Mouse (Mus musculus) lung, postnatal 25 days (tissue): ENCODE measurements at regions not wholly inside any gene's neighbourhood (a gene's known extent, or its start where the extent isn't known, plus 50 kb on each side); places are given as distances from the start of the nearest gene placed in this dataset.

ENCODE experiments used
- DNase-seq: peaks from one replicate; pipeline ENCODE4 v3.0.0; 2022; ENCODE audit warnings: low spot score

DNA sequence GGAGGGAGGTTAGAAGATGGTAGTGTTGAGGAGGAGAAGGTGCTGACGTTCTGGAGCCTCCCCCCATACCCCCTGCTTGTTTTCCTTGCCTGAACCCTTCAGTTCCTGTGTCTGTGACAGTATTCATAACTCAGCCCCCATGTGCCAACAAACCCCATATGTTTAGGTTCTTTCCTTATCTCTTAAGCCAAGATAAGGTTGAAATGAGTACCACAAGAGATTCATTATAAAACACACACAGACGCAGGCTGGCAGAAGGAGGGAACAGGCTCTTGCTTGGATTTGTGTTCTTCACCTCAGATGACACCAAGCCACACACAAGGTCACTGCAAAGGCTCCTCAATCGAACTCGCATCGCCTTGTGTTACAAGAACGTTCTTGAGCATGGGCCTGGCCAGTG lies 162.9 kb upstream of the Arid2 start:
- no peak for DNase-seq

DNA sequence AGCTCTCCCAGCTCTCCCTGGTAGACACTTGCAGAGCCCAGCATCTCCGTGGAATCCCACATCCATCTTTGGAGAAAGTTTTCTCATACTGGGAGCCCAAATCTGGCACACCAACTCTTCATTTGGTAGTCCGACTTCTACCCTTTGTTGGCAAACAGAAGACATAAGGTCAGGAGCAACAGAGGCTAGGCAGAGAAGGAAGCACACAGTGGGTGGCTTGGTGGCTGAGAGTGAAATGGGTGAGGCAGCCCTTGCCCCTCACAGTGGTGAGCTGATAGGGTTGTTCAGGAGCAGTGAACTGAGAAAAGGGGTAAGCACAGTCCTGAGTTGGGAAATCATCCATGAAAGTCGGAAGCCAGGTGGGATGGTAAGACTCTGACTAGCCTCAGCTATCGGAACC lies 157.6 kb upstream of the Arid2 start:
- DNase-seq: no peak

DNA sequence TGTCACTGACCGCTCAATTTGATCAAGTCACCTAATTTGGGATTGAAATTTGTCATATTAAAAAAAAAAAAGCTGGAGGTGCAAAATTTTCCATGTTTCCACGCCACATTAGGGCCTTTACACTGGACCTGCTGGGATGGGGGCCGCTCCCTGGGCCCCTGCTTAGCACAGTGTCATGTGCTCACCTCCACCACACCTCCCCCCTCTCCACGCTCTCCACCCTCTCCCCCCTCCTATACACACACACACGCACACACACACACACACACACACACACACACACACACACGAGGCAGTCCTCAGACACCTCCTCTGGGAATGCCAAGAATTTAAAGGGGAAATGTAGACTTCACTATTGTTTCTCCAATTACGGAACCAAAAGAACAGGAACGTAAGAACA lies 156.8 kb upstream of the Arid2 start:
- DNase-seq: no peak

DNA sequence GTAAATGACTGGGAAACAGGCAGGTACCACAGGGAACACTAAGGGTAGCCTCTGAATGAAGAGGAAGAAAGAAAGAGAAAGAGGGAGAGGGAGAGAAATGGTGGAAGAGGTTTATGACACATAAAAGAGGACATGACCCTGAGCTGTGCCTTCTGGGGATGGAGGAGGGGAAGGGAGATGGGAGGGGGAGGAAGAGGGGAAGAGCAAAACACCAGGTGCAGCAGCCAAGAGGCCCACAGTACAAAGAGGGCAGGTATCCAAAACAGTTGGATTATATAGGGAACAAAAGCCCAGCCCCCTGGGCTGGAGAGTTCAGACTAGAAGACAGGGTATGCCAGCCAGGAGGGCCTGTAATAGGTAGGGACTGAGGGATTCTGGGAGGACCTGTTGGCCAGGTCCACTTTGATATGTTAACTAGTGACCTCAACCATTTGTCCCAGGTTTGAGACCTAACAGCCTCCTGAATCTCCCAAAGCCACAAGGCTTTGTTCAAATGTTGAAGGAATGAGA lies 155.7 kb upstream of the Arid2 start:
- DNase-seq: no peak

DNA sequence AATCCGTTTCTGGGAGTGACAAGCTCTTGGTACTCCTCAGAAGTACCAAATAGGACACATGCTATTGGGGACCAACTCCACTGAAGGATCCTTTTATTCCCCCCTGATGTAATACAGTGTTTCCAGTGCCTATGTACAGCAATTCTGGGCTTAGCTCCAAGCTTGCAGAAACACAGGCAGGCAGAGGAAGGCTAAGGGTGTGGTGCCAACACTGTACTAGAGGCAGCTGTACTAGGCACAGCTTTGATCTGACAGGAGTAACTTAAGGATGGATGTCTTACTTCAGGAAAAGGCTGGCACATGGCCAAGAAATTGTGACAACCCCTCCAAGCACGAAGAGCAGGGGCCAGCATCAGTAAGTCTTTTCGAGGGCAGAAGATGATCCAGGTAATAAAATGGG lies 154.7 kb upstream of the Arid2 start:
- DNase-seq: peak; percentile 18

DNA sequence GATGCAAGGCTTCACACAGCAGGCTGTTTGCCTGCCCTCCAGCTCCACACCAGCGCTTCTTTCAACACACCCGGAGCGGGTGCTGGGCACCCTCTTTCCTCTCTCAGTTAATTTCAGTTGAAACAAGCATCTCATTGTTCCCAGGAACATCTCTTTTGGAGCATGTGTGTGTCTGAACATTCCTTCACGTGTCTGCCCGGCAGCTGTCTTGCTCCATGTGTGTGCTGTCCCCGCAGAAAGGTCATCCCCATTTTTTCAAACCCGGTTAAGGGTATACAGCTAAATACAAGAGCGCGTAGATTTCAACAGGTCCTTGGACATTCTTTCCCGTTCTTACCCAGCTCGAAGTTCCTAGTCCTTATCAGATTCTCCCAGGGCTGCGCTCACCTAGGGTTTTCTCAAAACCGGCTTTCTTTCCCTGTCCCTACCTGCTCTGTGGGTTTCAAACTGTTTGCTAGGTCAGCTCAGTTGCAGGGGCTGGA lies 152.0 kb upstream of the Arid2 start:
- DNase-seq: no peak

DNA sequence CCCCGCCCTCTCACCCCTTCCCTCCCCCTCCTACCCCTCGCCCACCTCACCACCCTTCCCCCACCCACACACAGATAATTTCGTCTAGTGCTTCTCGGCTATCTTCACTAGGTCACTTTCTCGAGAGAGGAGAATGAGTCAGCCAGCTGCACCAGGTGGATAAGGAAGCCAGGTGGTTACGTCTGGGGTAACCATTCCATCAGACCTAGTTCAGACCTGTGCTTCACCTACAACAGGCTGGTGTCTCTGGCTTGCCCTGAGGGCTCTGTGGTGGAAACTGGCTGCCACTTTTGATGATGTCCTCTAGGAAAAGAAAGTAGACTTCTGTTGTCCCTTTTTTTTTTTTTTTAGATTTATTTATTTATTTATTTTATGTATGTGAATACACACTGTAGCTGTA lies 151.5 kb upstream of the Arid2 start:
- DNase-seq: no peak

DNA sequence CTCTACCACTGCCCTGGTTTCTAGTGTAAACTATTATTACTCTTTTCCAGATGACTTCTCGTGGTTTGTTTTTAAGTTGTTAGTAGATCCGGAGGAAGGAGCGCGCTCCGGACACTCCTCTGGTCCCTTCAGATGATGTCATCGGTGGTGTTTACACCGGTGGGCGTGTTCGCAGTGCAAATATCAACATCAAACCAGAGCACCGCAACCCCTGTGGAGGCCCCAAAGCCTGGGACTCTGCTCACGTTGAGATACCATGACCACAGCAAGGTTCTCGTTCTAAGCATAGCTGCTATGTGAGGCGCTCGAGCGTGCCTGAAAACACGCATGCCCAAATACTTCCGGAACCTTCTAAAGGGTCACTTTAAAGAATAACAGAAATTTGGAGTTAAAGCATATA lies 149.8 kb upstream of the Arid2 start:
- no peak for DNase-seq

DNA sequence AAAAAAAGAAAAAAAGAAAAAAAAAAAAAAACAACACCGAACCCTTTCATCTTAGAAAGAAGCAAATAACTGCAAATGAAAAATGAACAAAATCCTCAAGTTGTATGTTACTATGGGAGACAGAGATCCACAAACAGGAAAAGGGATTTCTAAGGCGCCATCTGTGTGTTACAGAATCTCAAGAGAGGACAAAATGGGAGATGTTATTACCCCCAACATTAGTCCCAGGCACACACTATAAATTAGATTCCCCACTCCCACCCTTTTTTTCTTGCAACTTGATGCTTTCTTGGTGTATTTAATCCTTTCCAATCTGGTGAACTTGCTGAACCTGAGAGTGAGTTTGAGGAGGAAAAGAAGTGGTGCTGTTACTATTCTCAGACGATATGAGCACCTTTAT lies 149.4 kb upstream of the Arid2 start:
- DNase-seq: no peak

DNA sequence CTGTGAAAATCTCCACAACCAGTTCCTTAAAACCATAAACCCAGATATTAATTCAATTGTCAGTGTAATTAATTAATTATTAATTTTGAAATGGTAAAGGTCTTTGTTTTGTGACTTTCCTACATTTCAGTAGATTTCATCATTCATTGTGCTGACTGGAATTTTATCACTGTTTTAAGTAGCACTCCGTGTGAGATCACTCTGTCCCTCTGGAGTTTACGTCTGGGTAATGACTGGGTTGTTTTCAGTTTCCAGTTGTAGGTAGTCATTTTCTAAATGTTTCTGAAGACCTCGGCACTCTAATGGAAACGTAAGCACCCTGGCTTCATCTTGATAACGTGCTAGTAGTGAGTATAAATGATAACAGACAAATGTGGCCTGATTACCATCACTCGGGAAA lies 133.8 kb upstream of the Arid2 start:
- no peak for DNase-seq

DNA sequence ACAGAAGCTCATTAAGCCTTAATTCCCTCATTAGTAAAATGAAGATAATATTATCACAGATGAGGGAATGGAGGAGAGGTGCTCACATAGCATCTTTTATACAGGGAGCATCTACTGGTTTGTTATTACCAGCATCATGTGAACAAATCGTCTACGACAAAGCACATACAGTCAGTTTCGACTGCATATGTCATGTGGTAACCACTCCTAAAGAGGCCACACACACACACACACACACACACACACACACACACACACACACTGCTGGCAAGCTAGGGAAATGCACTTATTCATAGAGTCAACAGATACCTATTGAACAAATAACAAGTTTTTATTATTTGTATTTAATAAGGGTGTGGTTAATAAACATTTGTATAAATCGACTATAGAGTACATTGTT lies 129.0 kb upstream of the Arid2 start:
- DNase-seq: no peak

DNA sequence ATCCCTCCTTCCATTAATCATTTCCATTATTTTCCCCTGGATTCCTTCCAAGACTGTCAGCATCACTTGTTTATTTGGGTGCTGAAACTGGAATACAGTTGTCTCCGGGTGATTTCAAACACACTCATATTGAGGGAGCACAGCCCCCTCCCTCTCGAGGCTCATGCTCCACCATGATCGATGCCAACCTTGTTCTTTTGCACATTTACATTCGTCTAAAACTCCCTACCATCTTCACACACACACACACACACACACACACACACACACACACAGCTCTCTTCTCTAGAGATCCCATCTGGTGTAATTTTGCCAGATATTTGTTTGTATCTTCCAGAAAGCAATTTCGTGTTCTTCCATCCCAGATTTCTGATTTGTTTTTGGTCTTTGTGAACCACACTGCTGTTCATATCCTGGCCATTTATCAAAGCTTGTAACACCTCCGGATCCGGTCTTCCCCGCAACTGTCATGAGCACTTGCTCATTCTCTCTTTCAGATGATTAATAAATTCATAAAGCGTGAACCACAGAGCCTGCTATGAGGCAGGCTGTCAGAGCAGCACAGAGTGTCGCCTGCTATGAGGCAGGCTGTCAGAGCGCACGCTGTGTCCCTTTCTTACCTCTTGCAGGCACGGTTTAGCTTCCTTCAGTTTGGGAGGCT lies 122.4 kb upstream of the Arid2 start:
- no peak for DNase-seq

DNA sequence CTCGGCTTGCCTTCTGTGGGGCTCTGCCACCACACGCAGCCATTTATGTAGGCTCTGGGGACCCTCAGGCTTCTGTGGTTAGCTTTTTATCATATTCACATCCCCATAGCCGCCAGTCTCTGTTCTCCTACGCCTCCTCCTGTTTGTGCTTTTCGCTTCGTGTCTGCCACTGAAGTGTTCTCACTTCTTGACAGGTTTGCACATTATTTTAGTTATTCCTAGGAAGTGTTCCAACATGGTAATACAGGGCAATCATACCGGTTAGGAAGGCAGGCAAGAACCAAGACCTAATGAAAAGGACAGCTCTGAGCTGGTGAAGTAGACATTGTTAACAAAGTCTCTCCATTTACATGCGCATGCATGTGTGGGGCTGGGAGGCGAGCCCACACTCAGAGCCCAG lies 120.1 kb upstream of the Arid2 start:
- DNase-seq: no peak

DNA sequence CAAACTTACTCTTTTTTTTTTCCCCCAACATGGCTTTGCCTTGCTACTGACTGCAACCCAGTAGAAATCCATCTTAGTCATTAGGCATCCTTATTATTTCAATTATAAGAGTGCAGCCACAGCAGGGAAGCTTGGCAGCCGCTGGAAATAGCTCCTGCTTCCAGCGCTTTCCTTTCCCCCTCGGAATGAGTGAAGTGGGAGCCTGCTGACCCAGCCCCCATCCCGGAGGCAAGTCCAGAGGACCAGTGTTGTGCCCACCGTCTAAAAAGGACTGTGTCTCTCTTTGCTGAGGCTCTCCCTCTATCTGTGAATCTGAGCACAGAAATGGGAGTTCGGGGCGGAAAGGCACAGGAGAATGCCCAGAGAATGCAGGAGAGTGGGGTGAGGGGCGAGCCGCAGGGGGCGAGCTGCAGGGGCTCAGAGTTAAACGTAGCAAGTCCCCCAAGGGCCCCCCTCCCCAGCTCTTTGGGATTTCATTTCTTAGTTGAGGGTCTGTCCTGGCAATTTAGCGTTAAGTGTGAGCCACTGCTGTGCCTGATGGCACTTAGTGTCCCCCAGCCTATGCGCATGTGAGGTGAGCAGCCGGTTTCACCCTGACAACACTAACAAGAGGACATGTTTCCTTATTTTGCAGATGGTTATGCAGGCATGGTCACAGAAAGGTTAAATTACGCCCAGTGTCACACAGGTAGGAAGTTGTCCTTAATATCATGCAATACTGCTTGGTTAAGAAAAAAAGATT lies 117.4 kb upstream of the Arid2 start:
- no peak for DNase-seq

DNA sequence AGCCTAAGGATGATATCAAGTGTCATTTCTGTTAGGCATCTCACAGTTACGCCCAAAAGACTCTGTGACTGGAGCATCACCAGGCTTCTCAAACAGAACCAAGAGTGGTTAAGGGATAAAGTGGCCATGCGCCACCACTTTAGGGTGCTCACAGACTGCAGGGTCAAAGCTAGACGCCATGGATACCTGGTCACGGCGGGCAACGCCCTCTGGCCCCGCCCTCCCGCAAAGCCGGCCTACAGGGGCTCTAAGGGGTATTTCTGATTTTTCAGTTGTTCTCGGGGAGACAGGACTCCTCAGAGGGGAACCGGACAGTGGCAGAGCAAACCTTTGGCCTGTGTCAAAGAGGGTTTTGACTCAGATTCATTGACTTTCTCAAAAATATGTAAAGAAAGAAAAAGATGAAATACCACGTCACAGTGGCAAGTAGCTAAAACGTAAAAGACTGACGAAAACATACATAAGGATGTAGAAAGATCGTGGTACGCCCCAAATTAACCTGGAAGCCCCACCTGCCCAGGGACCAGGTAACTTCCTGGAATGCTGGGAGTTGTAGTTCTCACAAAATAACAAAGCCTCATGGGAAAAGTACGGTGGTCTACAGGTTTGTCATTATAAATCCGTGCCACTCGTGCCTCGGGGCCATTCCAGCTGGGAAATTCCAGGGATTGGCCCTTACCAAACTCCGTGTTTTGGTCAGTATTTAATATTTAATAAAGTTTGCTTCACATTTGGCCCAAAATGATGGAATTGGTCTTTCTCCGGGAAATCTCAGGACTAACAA lies 116.1 kb upstream of the Arid2 start:
- peak; percentile 28 for DNase-seq

DNA sequence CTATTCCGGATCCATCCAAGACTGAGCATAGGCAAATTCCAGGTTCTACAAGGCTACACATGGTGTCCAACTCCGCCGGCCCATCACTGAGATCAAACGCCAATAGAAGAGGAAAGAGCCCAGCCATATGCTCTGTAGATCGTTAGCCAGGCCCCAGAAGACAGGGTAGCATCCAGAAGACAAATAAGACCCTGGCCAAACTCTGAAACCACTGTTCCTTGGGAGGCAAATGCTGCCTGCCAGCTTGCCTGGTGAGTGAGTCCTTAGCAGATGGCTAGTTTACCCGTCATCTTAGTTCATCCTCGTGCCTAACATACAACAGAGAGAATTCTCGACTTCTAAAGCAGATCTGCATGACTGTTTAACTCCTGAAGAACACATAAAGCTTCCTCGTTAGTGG lies 109.4 kb upstream of the Arid2 start:
- DNase-seq: no peak

DNA sequence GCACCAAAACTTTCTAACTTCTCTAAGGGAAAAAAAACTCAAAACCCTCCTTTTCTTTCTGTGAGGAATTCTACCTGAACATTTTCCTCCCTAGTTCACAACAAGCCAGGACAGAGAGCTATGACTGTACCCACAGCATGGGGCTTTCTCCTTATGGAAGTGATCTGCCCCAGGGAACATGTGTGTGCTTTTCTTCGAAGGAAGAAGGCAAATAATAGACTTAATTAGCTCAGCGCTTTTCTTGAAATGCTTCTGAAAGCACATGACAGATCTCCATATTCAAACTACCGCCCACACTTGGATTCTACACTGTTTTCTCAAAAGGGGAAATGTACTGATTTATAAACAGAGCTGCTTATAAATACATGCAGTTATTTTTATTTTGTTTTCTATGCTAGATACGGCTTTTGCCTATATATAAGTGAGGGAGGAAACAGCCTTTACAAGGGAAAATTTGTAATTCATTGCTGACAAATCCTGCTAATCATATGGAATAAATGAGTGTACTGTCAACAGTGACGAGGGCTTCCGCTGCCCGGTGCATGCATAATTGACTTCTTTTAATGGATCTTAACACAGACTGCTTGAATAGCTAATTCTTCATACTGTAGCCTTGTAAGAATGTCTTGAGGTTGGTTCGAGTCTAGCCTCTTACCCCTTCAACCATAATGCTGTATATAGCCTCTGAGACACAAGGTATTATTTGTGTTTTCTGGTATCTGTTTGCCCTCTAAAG lies 108.8 kb upstream of the Arid2 start:
- no peak for DNase-seq

DNA sequence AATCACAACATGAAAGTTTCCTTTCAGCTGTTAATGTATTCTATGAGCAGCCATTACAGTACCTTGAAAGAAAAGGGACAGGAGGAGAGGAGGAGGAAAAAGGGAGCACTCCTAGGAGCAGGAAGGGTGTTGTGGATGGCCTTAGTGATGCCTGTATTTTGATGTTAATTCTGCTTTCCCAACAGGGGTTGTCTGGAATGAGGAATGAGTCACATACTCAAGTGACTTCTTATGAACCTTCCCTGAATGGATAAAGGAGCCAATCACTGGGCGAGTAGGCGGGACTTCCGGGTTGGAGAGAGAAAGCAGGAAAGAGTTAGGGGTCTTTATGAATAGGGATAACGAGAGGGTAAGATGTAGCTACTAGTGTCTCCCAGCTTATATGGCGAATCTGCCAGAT lies 107.8 kb upstream of the Arid2 start:
- no peak for DNase-seq

DNA sequence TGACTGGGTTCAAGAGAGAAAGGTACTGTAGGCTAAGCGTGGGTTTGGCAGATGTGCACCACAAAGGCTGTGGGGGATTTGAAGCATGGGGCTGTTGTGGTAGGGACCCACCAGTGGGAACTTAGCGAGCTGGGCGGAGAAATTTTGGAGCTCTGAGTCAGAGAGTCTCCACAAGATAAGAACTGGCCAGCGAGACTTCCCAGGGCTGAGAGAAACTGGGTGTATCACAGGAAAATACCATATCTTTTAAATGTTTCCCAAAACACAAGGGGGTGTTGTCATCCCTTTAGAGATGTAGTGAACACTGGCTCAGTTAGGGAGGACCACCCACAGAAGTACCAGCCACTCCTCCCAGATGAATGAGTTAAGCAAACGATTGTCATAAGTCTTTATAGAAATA lies 107.3 kb upstream of the Arid2 start:
- no peak for DNase-seq

DNA sequence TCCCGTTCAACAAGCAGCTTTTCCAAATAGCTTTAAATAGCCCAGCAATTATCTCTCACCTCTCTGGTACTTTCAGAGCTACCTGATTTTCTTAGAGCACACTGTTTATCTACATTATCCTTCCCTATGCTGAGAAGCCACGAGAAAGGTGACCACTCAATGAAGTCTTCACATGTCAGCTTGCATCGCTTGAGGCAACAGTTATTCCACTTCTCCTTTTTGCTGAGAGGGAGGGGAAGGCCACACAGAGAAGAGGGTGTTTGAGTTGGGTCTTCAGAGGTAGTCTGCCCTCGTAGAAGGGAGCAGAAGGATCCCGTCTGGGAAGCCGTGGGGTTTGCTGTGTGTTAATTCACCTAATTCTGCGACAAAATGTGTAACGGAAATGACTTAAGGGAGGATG lies 106.3 kb upstream of the Arid2 start:
- no peak for DNase-seq

DNA sequence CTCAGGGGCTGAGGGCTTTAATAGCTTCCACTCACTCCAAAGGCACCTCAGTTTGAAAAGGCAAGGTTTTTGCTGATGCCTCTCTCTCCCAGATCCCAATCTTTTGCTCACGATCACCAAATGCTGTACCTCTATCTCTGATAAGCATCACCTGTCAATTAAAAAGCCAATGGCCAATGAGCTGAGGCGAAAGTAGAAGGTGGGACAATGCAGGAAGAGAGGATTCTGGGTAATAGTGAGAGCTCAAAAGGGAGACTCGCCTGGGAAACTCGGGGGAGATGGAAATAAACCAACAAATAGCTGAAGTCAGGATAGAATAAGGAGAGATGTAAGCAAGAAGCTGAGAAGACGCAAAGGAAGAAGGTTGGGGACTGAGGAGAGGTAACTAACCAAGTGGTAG lies 105.0 kb upstream of the Arid2 start:
- DNase-seq: no peak

DNA sequence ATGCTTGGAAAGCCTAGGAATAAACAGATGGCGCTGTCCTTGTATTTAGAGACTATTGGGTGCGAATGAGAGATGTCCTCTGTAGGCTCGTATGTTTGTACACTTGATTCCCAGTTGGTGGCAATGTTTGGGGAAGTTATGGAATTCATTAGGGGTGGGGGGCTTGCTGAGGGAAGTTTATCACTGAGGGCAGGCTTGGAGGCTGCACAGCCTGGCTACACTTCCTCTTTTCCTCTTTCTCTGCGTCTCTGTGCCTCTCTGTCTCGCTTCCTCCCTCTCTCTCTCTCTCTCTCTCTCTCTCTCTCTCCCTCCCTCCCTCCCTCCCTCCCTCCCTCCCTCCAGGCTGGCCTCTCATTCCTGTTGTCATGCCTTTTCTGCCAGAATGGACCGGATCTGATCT lies 104.2 kb upstream of the Arid2 start:
- no peak for DNase-seq
